Mouse (Mus musculus): ENCODE data around the gene Txndc5.

Txndc5 gene

DNA sequence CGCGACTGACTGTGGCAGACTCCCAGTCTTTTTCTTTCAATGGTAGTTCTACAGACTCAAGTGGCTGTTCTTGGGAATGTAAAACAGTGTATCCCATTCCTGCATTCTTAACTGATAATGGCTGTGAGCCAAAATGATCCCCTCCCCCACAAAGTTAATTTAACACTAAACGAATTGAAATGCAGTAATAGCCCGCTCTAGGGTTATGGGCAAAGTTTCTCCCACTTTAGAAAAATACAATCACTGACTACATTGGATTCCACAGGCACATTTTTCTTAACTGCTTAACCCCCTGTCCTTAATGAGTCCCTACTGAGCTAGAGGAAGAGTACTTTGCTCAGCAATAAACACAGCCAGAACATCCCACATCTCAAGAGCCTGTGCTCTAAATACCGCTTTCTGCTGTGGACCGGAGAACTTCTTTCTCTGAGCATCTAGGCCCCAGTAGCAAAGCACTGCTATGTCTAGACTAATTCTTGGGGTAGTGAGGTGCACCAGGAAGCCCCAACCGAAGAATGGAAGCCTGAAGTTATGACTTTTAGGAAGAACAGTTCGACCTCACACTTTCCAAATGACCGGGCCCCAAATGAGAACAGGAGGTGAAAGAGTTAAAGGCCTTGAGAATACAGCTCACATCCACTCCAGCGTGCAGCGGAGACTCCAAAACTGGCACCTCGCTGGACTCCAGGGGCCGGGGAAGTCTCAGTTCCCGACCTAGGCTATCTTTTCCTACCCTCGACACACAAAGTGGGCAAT lies 1.4 kb downstream of the Txndc5 start:
- peak; percentile 10 for DNase-seq (ENCODE audit: extremely low spot score, low read depth, low spot score)

DNA sequence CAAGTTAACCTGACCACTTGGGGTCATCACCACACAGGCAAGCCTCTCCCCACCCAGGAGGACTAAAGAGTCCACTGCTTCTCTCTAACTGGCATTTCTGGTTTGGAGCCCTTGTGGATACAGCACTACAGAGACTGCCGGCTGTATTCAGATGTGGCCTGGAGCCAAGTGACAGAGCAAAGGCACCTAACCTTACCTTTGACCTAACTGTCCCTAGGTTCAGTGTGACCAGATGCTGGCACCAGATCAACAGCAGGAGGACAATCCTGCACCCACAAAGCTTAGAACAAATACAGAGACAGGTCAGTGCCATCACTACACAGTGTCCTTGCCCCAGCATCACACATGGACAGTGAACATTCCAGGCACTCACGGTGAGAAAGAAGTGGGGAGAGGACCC lies 2.5 kb downstream of the Txndc5 start:
- DNase-seq (ENCODE audit: extremely low spot score, low read depth, low spot score): no peak

DNA sequence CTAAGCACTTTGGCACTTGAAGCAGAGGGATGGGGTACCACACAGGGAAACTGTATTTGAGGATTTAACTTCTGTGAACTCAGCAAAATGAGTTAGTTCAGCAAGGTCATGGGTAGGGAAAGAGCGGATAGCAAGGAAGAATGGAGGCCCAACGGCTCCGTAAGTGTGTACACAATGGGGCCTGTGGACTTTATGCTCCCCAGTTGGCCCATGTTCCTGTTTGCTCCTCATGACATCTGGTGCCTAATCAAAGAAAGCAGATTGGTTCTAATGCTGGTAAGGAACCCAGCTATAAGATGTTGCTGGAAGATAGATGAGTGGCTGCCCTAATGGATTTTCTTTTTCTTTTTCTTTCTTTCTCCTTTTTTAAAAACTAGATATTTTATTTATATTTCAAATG lies 3.4 kb downstream of the Txndc5 start:
- DNase-seq (ENCODE audit: extremely low spot score, low read depth, low spot score): no peak

- no peak for DNase-seq (ENCODE audit: extremely low spot score, low read depth, low spot score)
Observed at GRCm38 (mm10) chr13:38523231-38523630, 5.4 kb downstream of the Txndc5 start.

GRCm38 (mm10) chr13:38522056-38522654 lies 6.5 kb downstream of the Txndc5 start:
- no peak for DNase-seq (ENCODE audit: extremely low spot score, low read depth, low spot score)

DNA sequence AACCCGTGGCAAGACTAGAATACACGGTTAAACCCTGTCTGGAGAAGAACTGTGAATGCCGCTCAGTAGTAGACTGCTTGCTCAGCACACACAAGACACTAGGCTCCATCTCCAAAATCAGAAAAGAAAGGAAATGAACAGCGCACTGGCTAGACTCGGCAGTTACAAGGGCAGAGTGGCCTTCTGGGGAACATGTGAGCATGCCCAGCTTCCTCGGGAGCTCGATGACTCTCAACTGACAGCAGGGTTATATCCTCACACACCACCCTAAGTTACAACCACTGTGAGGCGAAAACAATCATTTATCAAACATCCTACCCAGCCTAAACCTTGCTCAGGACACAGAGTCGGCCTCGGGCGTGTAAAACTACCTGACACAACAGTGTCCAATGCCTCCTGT lies 8.3 kb downstream of the Txndc5 start:
- DNase-seq (ENCODE audit: extremely low spot score, low read depth, low spot score): no peak

- no peak for DNase-seq (ENCODE audit: extremely low spot score, low read depth, low spot score)
Observed at GRCm38 (mm10) chr13:38516582-38516981, 12.0 kb downstream of the Txndc5 start.

DNA sequence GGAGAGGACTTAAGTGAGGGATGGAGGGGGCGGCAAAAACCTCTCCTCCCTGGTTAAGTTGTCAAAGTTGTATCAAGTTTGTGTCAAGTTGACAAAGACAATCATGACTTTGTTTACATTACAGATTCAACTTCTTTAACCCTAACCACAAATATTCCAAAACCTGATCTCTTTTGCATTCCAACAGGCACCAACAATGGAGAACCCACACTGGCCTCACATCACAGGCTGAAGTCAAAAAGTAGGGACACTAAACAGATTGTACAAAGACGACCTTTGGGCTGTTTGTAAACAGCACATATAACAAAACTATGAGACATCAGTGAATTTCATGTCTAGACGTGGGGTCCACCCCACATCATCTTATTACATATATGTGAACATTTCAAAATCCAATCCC lies 12.8 kb downstream of the Txndc5 start:
- no peak for DNase-seq (ENCODE audit: extremely low spot score, low read depth, low spot score)

DNA sequence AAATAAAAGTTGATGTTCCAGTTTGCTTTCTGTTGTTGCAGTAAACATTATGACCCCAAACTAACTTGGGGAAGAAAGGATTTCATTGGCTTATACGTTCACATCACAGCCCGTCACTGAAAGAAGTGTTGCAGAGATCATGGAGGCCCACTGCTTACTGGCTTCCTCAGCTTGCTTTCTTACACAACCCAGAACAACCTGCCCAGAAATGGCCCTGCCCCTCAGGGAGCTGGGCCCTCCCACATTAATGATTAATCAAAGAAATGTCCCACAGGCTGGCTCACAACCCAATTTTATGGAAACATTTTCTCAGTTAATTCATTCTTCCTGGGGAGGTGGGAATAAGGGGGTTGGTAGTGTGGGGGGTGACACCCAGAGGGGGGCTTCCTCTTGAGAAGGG lies 13.2 kb downstream of the Txndc5 start:
- DNase-seq (ENCODE audit: extremely low spot score, low read depth, low spot score): no peak

DNA sequence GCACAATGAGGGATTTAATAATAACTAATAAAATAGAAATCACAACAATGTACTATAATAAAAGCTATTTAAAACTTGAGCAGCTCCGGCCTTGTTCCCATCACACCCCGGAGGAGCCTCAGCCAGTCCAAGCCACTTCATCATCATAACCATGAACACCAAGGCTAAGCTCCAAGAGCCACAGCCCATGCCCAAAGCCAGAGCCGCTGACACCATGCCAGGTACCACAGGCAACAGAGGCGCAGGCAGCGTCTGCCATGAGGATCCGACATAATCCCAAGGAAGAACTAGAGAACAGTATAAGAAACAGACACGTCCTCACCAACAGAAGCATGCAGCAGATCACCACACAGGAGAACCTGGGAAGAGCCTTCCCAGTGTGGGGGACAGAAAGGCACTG lies 14.7 kb downstream of the Txndc5 start:
- DNase-seq (ENCODE audit: extremely low spot score, low read depth, low spot score): no peak

GRCm38 (mm10) chr13:38511979-38512378 lies 16.6 kb downstream of the Txndc5 start:
- DNase-seq (ENCODE audit: extremely low spot score, low read depth, low spot score): no peak

DNA sequence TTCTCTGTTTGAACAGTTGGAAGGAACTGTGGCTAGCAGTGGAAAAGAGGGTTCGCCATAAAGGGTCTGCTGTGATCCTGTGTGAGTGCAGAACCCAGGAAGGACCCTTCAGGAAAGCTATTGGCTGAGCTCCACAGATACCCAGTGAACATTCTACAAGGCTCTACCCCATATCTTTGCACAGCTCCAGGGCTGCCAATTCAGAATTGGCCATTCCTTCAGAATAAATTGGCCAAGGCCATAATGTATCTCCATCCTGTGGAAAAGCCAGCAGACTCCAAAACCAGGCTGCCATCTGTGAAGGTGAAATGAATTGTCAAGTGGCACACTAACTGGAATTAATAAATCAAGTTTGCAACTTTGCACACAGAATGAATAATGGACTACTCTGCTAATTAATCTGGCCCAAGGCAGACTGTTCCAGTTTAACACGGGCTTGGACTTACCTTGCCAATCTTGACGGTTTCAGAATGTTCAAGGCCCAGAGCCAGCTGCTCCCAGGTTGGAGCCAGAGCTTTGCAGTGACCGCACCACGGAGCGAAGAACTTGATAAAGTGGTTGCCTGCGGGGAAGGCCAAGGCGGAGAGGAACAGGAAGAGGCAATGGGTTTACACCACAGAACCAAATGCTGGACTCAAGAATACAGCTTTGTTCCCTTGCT lies 18.8 kb downstream of the Txndc5 start:
- DNase-seq (ENCODE audit: extremely low spot score, low read depth, low spot score): no peak

DNA sequence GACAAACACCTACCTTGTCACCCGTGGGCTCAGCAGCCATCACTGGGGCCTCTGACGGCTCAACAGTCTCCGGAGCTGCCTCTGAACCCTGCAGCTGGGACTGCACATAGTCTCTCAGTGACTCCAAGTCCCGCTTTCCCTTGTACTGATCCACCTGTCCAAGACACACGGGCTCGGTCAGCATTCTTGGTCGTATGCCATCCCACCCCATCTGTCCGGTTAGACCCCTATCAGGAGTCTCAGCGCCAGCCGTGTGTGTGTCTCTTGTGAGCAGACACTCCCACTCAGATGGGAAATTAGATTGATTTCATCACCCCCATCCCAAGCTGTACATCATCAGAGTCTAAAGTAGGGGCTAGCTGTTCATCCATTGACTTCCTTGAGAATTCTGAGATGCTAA lies 21.7 kb downstream of the Txndc5 start:
- DNase-seq (ENCODE audit: extremely low spot score, low read depth, low spot score): no peak

DNA sequence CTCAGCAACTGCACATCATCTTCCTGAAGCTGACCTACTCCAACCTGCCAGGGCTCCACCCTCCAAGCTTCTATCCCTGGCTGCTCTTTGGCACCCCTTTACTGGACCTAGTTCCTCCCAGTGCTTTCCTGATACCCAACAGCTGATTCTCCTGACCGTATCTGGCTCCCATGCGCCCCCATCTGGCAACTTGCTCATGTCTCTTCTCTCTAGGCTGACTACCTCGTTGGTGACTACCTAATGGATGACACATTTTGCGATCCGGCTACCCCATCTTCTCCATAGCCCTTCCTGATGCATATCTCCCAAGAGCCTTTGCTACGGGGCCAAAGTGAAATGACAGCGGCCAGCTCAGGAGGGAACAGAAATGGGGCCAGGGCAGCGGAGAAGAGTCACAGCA lies 22.3 kb downstream of the Txndc5 start:
- no peak for DNase-seq (ENCODE audit: extremely low spot score, low read depth, low spot score)

DNA sequence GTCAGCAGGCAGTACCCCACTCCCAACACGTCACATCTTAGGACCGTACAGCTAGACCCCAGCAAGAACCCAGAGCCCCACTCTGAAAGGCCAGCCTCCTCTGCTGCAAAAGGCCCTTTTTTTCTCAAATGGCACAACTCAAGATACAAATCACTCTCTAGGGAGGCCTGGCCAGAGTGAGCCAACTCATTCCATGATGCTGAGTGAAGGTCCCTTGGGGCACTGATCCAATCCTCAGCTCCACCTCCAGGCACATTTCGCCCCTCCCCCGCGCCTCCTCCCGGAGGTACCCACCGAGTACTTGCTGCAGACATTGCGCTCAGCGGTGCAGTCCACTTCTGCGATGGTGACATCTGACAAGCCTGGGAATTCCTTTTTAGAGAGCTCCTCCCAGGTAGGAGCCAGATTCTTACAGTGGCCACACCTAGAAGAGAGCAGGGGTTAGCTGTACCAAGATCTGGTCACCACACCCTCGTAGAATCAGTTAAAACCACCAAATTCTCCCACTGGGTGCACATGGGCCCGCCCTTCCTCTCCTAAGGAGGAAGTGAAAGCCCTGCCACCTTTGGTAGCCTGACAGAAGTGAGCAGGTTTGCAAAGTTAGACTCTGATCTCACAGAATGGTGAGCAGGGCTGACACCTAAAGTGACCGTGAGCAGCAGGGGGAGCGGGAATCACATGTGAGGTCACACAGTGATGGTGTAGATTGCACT lies 25.3 kb downstream of the Txndc5 start:
- no peak for DNase-seq (ENCODE audit: extremely low spot score, low read depth, low spot score)

- DNase-seq (ENCODE audit: extremely low spot score, low read depth, low spot score): no peak
Observed at GRCm38 (mm10) chr13:38501314-38501713, 27.3 kb downstream of the Txndc5 start.

DNA sequence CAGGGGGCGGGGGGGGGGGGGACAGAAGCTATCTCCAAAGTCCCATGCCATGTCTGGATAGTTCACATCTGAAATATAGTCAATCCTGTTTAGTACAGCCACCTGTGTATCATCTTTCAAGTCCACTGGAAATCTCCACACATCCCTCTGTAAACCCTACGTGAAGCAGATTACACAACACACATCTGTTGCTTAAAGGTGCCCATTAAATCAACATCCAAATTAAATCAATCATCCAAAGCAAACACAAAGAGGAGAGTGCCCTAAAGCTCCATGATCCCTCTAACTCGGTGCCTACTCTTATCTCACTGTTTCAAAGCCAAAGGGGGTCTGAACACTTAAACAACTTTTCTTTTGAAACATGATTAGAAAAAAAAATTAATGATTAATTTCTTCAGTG lies 31.9 kb downstream of the Txndc5 start:
- no peak for DNase-seq (ENCODE audit: extremely low spot score, low read depth, low spot score)

GRCm38 (mm10) chr13:38486767-38487166 lies 41.9 kb downstream of the Txndc5 start:
- DNase-seq (ENCODE audit: extremely low spot score, low read depth, low spot score): no peak

- no peak for DNase-seq (ENCODE audit: extremely low spot score, low read depth, low spot score)
Observed at GRCm38 (mm10) chr13:38484701-38485100, 43.9 kb downstream of the Txndc5 start.

DNA sequence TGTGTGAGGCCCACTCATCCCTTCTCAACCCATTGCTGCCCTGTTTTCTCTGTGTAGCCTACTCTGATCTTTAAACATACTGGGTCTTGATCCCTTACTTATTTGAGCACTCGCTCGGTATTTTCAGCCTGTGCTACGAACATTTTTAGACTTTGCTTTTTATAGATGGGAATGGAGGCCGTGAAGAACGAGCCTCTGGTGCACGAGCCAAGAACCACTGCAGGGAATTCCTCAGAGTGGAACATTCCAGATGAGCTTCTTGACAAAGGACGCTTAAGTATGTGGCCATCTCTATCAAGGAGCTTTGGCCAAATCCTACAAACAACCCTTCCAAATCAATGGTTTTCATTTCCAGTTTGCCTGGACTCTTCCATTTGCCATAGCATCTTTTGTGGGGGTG lies 47.6 kb downstream of the Txndc5 start:
- no peak for DNase-seq (ENCODE audit: extremely low spot score, low read depth, low spot score)

- DNase-seq (ENCODE audit: extremely low spot score, low read depth, low spot score): peak; percentile 26
Observed at GRCm38 (mm10) chr13:38476936-38477335, 51.7 kb downstream of the Txndc5 start.

DNA sequence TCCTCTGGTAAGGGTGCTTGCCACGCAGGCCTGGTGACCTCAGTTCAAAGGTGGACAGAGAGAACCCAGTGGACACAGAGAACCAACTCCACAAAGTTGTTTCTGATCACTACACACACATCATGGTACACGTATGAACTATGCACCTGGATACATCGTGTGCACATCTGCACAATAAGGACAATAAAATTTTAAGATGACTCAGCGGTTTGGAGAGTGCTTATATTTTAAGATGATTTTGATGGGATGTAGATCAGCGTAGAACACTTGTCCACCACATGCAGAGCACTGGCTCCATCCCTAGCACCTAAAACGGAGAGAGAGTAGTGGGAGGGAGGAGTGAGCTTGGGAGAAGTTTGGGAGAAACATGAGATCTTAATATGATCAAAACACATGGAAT lies 55.1 kb downstream of the Txndc5 start:
- no peak for DNase-seq (ENCODE audit: extremely low spot score, low read depth, low spot score)

Data from hindlimb bud, embryonic 11.5 days (tissue).